Mouse (Mus musculus) CH12.LX (cell line): Measurements from ENCODE around the gene Tmem106a. TPM values are rescaled to one million over a fixed set of nuclear protein-coding genes. Genes with fewer than 3 reads are reported as not detected.

ENCODE experiments used
- DNase-seq: peaks from one replicate; pipeline ENCODE4 v3.0.0-alpha.2; 2013; ENCODE audit errors: extremely low read depth
- H3K27ac ChIP-seq: 2 replicates; pipeline ENCODE4 v1.5.1; 2012; ENCODE audit warnings: low read depth, mild to moderate bottlenecking, control low read depth, moderate library complexity; ENCODE audit not compliant: insufficient read depth
- H3K27me3 ChIP-seq: replicated peaks from 2 replicates; pipeline ENCODE3; 2012; ENCODE audit warnings: inconsistent platforms
- H3K36me3 ChIP-seq, 2 experiments: replicated peaks in 1 of 2; 2 replicates each; pipeline versions ENCODE3 to v1.6.1; 2012; ENCODE audit warnings: inconsistent platforms in 1 of 2, low read length in 1 of 2, mild to moderate bottlenecking in 1 of 2, mixed read lengths in 1 of 2, moderate library complexity in 1 of 2; ENCODE audit not compliant: control insufficient read depth in 1 of 2, insufficient read depth in 1 of 2
- H3K4me1 ChIP-seq, 2 experiments: 2 replicates each; pipeline ENCODE4 v1.6.1; 2012; ENCODE audit warnings: inconsistent platforms in 1 of 2, moderate library complexity in 1 of 2; ENCODE audit not compliant: insufficient read depth in 2 of 2, control insufficient read depth in 1 of 2
- H3K4me2 ChIP-seq: 2 replicates; pipeline ENCODE4 v1.6.1; 2012; ENCODE audit warnings: low read depth, mild to moderate bottlenecking, control low read depth; ENCODE audit not compliant: poor library complexity, insufficient read depth, severe bottlenecking
- H3K4me3 ChIP-seq, 3 experiments: fragments of 150-350 bp in 1 of 3; sonication (generic) in 1 of 3; replicated peaks in 1 of 3; 2 replicates each; pipeline versions ENCODE3 to v1.5.1; 2011 to 2012; ENCODE audit warnings: low read depth in 2 of 3, low read length in 2 of 3, mild to moderate bottlenecking in 2 of 3, moderate library complexity in 2 of 3, control low read depth in 1 of 3, improper control_type of control experiment in 1 of 3, inconsistent platforms in 1 of 3, mixed read lengths in 1 of 3; ENCODE audit not compliant: poor library complexity in 1 of 3
- H3K79me2 ChIP-seq: replicated peaks from 2 replicates; pipeline ENCODE4 v1.6.1; 2012; ENCODE audit warnings: mild to moderate bottlenecking, moderate library complexity; ENCODE audit not compliant: control insufficient read depth, poor library complexity, insufficient read depth, severe bottlenecking; ENCODE audit errors: extremely low read depth
- H3K9ac ChIP-seq: 2 replicates; pipeline ENCODE4 v1.6.1; 2012; ENCODE audit warnings: low read depth, mild to moderate bottlenecking, control low read depth, moderate library complexity; ENCODE audit not compliant: insufficient read depth
- H3K9me3 ChIP-seq: replicated peaks from 2 replicates; pipeline ENCODE3; 2012; ENCODE audit warnings: low read length, inconsistent platforms, mixed read lengths
- BHLHE40 ChIP-seq: IDR thresholded peaks from 2 replicates; pipeline ENCODE4 v1.6.1; 2011; ENCODE audit warnings: mild to moderate bottlenecking, low read depth, low read length, improper control_type of control experiment
- CHD2 ChIP-seq: IDR thresholded peaks from 2 replicates; pipeline ENCODE4 v1.6.1; 2011; ENCODE audit warnings: low read length, improper control_type of control experiment
- CTCF ChIP-seq, 2 experiments: IDR thresholded peaks in 1 of 2; conservative IDR thresholded peaks in 1 of 2; 2 replicates each; pipeline ENCODE4 v1.5.1; 2011 to 2012; ENCODE audit warnings: low read depth in 2 of 2, low read length in 2 of 2, improper control_type of control experiment in 1 of 2, inconsistent platforms in 1 of 2, mild to moderate bottlenecking in 1 of 2, moderate library complexity in 1 of 2
- ETS1 ChIP-seq: conservative IDR thresholded peaks from 2 replicates; pipeline ENCODE4 v1.6.1; 2012; ENCODE audit warnings: low read depth, mild to moderate bottlenecking, inconsistent platforms, low read length, improper control_type of control experiment, moderate library complexity
- GABPA ChIP-seq: IDR thresholded peaks from 2 replicates; pipeline ENCODE4 v1.6.1; 2012; ENCODE audit warnings: low read depth, low read length, improper control_type of control experiment, inconsistent platforms; ENCODE audit not compliant: insufficient replicate concordance
- HCFC1 ChIP-seq: IDR thresholded peaks from 2 replicates; pipeline ENCODE4 v1.6.1; 2012; ENCODE audit warnings: low read depth, mild to moderate bottlenecking, inconsistent platforms, low read length, improper control_type of control experiment
- JUN ChIP-seq: IDR thresholded peaks from 2 replicates; pipeline ENCODE4 v1.6.1; 2011; ENCODE audit warnings: low read depth, mild to moderate bottlenecking, low read length, improper control_type of control experiment, moderate library complexity; ENCODE audit not compliant: insufficient read depth
- JUND ChIP-seq: conservative IDR thresholded peaks from 2 replicates; pipeline ENCODE4 v1.6.1; 2011; ENCODE audit warnings: low read depth, low read length, improper control_type of control experiment
- KAT2A ChIP-seq: IDR thresholded peaks from 2 replicates; pipeline ENCODE4 v1.6.1; 2012; ENCODE audit warnings: low read length, improper control_type of control experiment, inconsistent platforms; ENCODE audit not compliant: insufficient replicate concordance
- MAX ChIP-seq: IDR thresholded peaks from 2 replicates; pipeline ENCODE4 v1.6.1; 2011; ENCODE audit warnings: low read length, improper control_type of control experiment
- MEF2A ChIP-seq: IDR thresholded peaks from 2 replicates; pipeline ENCODE4 v1.6.1; 2014; ENCODE audit warnings: low read depth, mild to moderate bottlenecking, inconsistent platforms, low read length, improper control_type of control experiment, borderline replicate concordance
- MXI1 ChIP-seq: IDR thresholded peaks from 2 replicates; pipeline ENCODE4 v1.6.1; 2011; ENCODE audit warnings: mild to moderate bottlenecking, low read depth, low read length, improper control_type of control experiment
- MYC ChIP-seq: IDR thresholded peaks from 2 replicates; pipeline ENCODE4 v1.6.1; 2011; ENCODE audit warnings: low read depth, mild to moderate bottlenecking, improper control_type of control experiment, low read length
- NELFE ChIP-seq: IDR thresholded peaks from 2 replicates; pipeline ENCODE4 v1.6.1; 2011; ENCODE audit warnings: low read depth, low read length, improper control_type of control experiment
- NRF1 ChIP-seq: IDR thresholded peaks from 2 replicates; pipeline ENCODE4 v1.6.1; 2014; ENCODE audit warnings: low read depth, mild to moderate bottlenecking, inconsistent platforms, low read length, improper control_type of control experiment, moderate library complexity
- POLR2A ChIP-seq: IDR thresholded peaks from 2 replicates; pipeline ENCODE4 v1.6.1; 2011; ENCODE audit warnings: low read depth, mild to moderate bottlenecking, improper control_type of control experiment, low read length
- POLR2AphosphoS2 ChIP-seq: IDR thresholded peaks from 2 replicates; pipeline ENCODE4 v1.6.1; 2011; ENCODE audit warnings: low read depth, low read length, improper control_type of control experiment
- RAD21 ChIP-seq: IDR thresholded peaks from 2 replicates; pipeline ENCODE4 v1.6.1; 2011; ENCODE audit warnings: low read depth, mild to moderate bottlenecking, low read length, improper control_type of control experiment, moderate library complexity
- RCOR1 ChIP-seq: conservative IDR thresholded peaks from 2 replicates; pipeline ENCODE4 v1.6.1; 2012; ENCODE audit warnings: low read depth, mild to moderate bottlenecking, inconsistent platforms, low read length, improper control_type of control experiment
- TBP ChIP-seq: conservative IDR thresholded peaks from 2 replicates; pipeline ENCODE4 v1.6.1; 2011; ENCODE audit warnings: low read depth, low read length, improper control_type of control experiment
- TCF12 ChIP-seq: IDR thresholded peaks from 2 replicates; pipeline ENCODE4 v1.6.1; 2014; ENCODE audit warnings: low read depth, mild to moderate bottlenecking, inconsistent platforms, low read length, improper control_type of control experiment
- USF1 ChIP-seq: IDR thresholded peaks from 2 replicates; pipeline ENCODE4 v1.6.1; 2014; ENCODE audit warnings: low read depth, mild to moderate bottlenecking, inconsistent platforms, low read length, improper control_type of control experiment
- USF2 ChIP-seq: conservative IDR thresholded peaks from 2 replicates; pipeline ENCODE4 v1.6.1; 2011; ENCODE audit warnings: low read depth, low read length, improper control_type of control experiment
- ZC3H11A ChIP-seq: IDR thresholded peaks from 2 replicates; pipeline ENCODE4 v1.6.1; 2012; ENCODE audit warnings: low read depth, mild to moderate bottlenecking, inconsistent platforms, low read length, improper control_type of control experiment
- ZKSCAN1 ChIP-seq: IDR thresholded peaks from 2 replicates; pipeline ENCODE4 v1.6.1; 2012; ENCODE audit warnings: low read depth, inconsistent platforms, low read length, improper control_type of control experiment, borderline replicate concordance
- ZMIZ1 ChIP-seq: IDR thresholded peaks from 2 replicates; pipeline ENCODE4 v1.6.1; 2012; ENCODE audit warnings: low read depth, mild to moderate bottlenecking, inconsistent platforms, low read length, improper control_type of control experiment
- dilution Hi-C: fragments of 300-500 bp; cut with MboI; formaldehyde crosslinking; loops from 2 replicates; pipeline ENCODE4 v1.14.3; 2020; ENCODE audit warnings: low sequenced_read_pairs; ENCODE audit not compliant: extremely low pct_unique_long_range_greater_than_20kb, extremely low pct_ligation_motif_present
- in situ Hi-C: fragments of 300-500 bp; cut with MboI; formaldehyde crosslinking; loops from 3 replicates; pipeline ENCODE4 v1.14.3; 2019; ENCODE audit warnings: low sequenced_read_pairs, low pct_ligation_motif_present, low pct_unique_long_range_greater_than_20kb, mixed read lengths
- polyA plus RNA-seq: library from polyadenylated mRNA; unstranded; fragments of >175 nt; gene quantifications from 2 replicates; pipeline ENCODE4 v1.2.1, GENCODE M21; 2012; ENCODE audit warnings: low read depth; ENCODE audit not compliant: insufficient read length
- total RNA-seq, 2 experiments: library from RNA; depleted of rRNA; stranded (reverse); fragments of 300-350 nt in 1 of 2; fragments of >200 nt in 1 of 2; gene quantifications; 2 replicates each; pipeline ENCODE4 v1.2.3; 2012 to 2014

Tmem106a gene
- total and polyA plus RNA-seq, 3 experiments: 2.2 to 9.1 (median 2.8) TPM

DNA sequence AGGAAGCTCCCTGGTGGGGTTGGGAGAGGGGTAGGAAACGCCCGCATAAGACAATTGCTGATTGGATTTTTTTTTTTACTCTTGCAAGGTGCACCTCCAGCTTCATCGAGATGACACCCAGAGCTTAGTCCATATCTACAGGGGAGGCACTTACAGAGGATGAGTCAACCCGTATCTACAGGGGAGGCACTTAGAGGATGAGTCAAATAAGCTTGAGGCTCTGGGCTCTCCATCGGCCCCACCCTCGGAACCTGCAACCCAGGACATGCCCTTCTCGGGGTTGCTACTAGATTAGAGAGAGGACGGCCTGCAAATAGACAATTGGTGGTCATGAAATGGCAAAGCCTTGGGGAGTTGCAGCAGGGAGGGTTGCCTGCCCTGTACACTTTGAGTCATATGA is 34.1 kb downstream of the Tmem106a start:
- Histone ChIP-seq H3K27ac (no peak overlapping the region), H3K27me3 (peaks cover 22% of the 10 kb centered on the region)

DNA sequence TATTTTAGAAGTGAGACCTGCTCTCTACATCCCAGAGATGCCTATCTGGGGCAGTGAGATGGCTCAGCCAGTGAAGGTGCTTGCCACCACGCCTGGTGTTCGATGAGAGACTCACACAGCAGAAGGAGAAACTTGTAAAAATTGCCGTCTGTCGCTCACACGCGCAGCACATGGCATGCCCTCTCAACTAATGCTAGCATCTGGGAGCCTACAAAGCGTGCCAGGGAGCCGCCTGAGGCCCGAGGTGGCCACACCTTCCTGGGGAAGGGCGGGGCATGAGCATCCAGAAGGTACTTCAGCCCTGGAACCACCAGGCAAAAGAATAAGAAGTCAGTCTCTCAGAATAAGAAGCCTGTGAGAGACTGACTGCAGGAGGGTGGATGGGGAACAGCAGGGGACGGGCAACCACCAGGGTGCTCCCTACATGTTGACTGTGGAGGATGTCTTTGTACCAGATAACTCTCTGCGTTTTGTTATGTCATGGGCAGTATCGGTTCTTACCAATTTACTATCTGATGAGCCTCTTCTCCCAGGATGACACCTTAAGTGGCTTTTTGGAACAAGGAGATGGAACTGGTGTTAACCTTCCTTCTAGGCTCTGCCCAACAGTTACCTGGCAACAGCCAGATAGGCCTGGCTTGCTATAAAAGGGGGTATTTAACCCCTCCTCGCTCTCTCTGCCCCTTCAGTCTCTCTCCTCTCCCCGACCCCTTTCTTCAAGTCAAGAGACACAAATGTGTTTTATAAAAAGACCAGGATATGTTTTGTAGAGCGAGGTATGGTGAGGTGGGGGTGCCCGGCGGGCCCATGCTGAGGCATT is 35.1 kb downstream of the Tmem106a start:
- H3K4me1 ChIP-seq: peaks cover 0 to 18% of the 10 kb centered on the region in 2 experiments; a peak in 2 of 4 replicates
- no peak for DNase-seq
- in situ Hi-C loops (no loop called here), dilution Hi-C loops (no loop called here)
- H3K27me3 ChIP-seq: peaks cover 16% of the 10 kb centered on the region
- H3K27ac ChIP-seq: no peak overlapping the region
- H3K36me3 ChIP-seq: no peaks in the 10 kb centered on the region
- no peak for TF ChIP-seq ZKSCAN1
- TF ChIP-seq NELFE: no peak
- TF ChIP-seq HCFC1: no peak
- TF ChIP-seq GABPA: no peak
- TF ChIP-seq USF2: no peak
- no peak for TF ChIP-seq MYC
- no peak for TF ChIP-seq POLR2AphosphoS2
- no peak for TF ChIP-seq NRF1
- TF ChIP-seq RAD21: no peak
- no peak for TF ChIP-seq BHLHE40
- no peak overlapping the region for H3K4me2 ChIP-seq
- no peaks in the 10 kb centered on the region for H3K79me2 ChIP-seq
- no peak overlapping the region for H3K9ac ChIP-seq
- H3K4me3 ChIP-seq: no peak overlapping the region
- H3K9me3 ChIP-seq: peaks cover 5% of the 10 kb centered on the region

More for the DNA sequence above, 34.1 kb downstream of the Tmem106a start:
- H3K9ac ChIP-seq: no peak overlapping the region
- H3K4me3 ChIP-seq: no peak overlapping the region
- H3K36me3 ChIP-seq: no peaks in the 10 kb centered on the region
- no peak overlapping the region for H3K4me2 ChIP-seq
- dilution Hi-C loops (no loop called here), in situ Hi-C loops (no loop called here)
- DNase-seq: no peak
- H3K9me3 ChIP-seq: no peaks in the 10 kb centered on the region
- TF ChIP-seq JUN (no peak), MXI1 (no peak), TCF12 (no peak), KAT2A (no peak), USF1 (no peak), ZMIZ1 (no peak), CTCF (conservative IDR thresholded peaks at IDR 0.05 in 1 of 2, IDR thresholded peaks at IDR 0.05 in 1 of 2; ENCODE audit: low read depth in 2 of 2, low read length in 2 of 2) (no peak), NELFE (no peak), MAX (no peak), JUND (no peak), CHD2 (no peak), BHLHE40 (no peak), ZKSCAN1 (no peak), MEF2A (no peak), POLR2A (no peak), GABPA (no peak), ETS1 (no peak), RCOR1 (no peak), ZC3H11A (no peak), TBP (no peak)
- H3K79me2 ChIP-seq: no peaks in the 10 kb centered on the region
- H3K4me1 ChIP-seq: peaks cover 0 to 18% of the 10 kb centered on the region in 2 experiments; a peak in 2 of 4 replicates
